ENCODE assay signal across 24 mouse cellular contexts in genomic region chr15:80044249-80044648, GRCm38 (mm10). TPM values are rescaled to one million over a fixed set of nuclear protein-coding genes. Genes with fewer than 3 reads are reported as not detected.
DNase-seq lines count a peak whose midpoint lies in the region; ATAC-seq and TF ChIP-seq lines count a peak whose summit lies in the region.
"Had no signal": no experiment of that assay in that cellular context is flagged by ENCODE, and none has a peak within 500 bp of the region (broad histone marks: within the 10 kb centered on the region; RNA-seq: fewer than 3 reads in every experiment).

No protein-coding gene starts in this region.

- no peak overlapping the region for H3K4me2 ChIP-seq in CH12.LX (ENCODE audit: insufficient read depth, low read depth, poor library complexity, severe bottlenecking)
- H3K4me2 ChIP-seq in kidney, embryonic 16.5 days (replicated peaks; ENCODE audit: low read depth, low read length) = no peak overlapping the region

- ATAC-seq in kidney, embryonic 16.5 days (ENCODE audit: low FRiP score, low TSS enrichment) = no peak
- ATAC-seq: activated CD4-positive, CD25-positive, alpha-beta regulatory T cell, adult 4 months; CD4-positive, CD25-positive, alpha-beta regulatory T cell, adult 4 months; Patski had no signal

- H3K27me3 ChIP-seq in testis, adult 2 months (ENCODE audit: control insufficient read depth, insufficient read depth, low read length) = no peaks in the 10 kb centered on the region
- H3K27me3 ChIP-seq in CH12.LX (replicated peaks) = peaks cover 63% of the 10 kb centered on the region
- H3K27me3 ChIP-seq in MEL (ENCODE audit: control insufficient read depth in 1 of 2, insufficient read depth in 2 of 2, low read length in 2 of 2) = no peaks in the 10 kb centered on the region
- no peaks in the 10 kb centered on the region for H3K27me3 ChIP-seq in kidney, embryonic 16.5 days (ENCODE audit: insufficient read depth, low read length)
- H3K27me3 ChIP-seq: Patski had no signal

- H3K27ac ChIP-seq in testis, adult 2 months (ENCODE audit: control insufficient read depth, insufficient read depth, low read depth, low read length) = no peak overlapping the region
- H3K27ac ChIP-seq in CH12.LX (ENCODE audit: insufficient read depth, low read depth) (no peak overlapping the region), ES-E14 (ENCODE audit: insufficient read depth, low read depth, low read length, poor library complexity, severe bottlenecking) (no peak overlapping the region), MEL (ENCODE audit: control insufficient read depth, low read depth, low read length) (no peak overlapping the region)
- H3K27ac ChIP-seq in kidney, embryonic 16.5 days (ENCODE audit: low read length) = no peak overlapping the region

- in situ Hi-C loops in CH12.LX (cut with MboI; ENCODE audit: low pct_ligation_motif_present, low pct_unique_long_range_greater_than_20kb, low sequenced_read_pairs) = no loop called here
- in situ Hi-C loops in ES-E14 (cut with MboI; ENCODE audit: low sequenced_read_pairs in 2 of 2, unreplicated experiment in 2 of 2) = no loop called here

- TF ChIP-seq POLR2A in testis, adult 2 months (IDR thresholded peaks at IDR 0.05; ENCODE audit: control insufficient read depth, low read depth, low read length) = no peak
- no peak for TF ChIP-seq POLR2A in CH12.LX (IDR thresholded peaks at IDR 0.05; ENCODE audit: low read depth, low read length)
- TF ChIP-seq POLR2A in MEL (IDR thresholded peaks at IDR 0.05; ENCODE audit: control insufficient read depth in 1 of 2, insufficient read depth in 1 of 2, low read depth in 1 of 2, low read length in 2 of 2, poor library complexity in 1 of 2) = no peak

- no peak for TF ChIP-seq CTCF in testis, adult 2 months (IDR thresholded peaks at IDR 0.05; ENCODE audit: control insufficient read depth, insufficient read depth, insufficient replicate concordance, low read depth, low read length)
- no peak for TF ChIP-seq CTCF in CH12.LX (conservative IDR thresholded peaks at IDR 0.05 in 1 of 2, IDR thresholded peaks at IDR 0.05 in 1 of 2; ENCODE audit: low read depth in 2 of 2, low read length in 2 of 2)
- no peak for TF ChIP-seq CTCF in MEL (IDR thresholded peaks at IDR 0.05 in 2 of 3, conservative IDR thresholded peaks at IDR 0.05 in 1 of 3; ENCODE audit: control insufficient read depth in 1 of 3, insufficient read depth in 1 of 3, low read depth in 2 of 3, low read length in 3 of 3, poor library complexity in 1 of 3, severe bottlenecking in 1 of 3)

- H3K4me3 ChIP-seq in testis, adult 2 months (ENCODE audit: control insufficient read depth, low read depth, low read length) = peak overlapping the region; percentile 23
- no peak overlapping the region for H3K4me3 ChIP-seq in CH12.LX (replicated peaks in 1 of 3; ENCODE audit: low read depth in 2 of 3, low read length in 2 of 3, poor library complexity in 1 of 3)
- H3K4me3 ChIP-seq in ES-E14 (ENCODE audit: insufficient read depth in 1 of 2, low read depth in 1 of 2, low read length in 2 of 2, poor library complexity in 1 of 2, severe bottlenecking in 1 of 2) = no peak overlapping the region
- H3K4me3 ChIP-seq in MEL (ENCODE audit: control insufficient read depth in 1 of 2, insufficient read depth in 1 of 2, low read depth in 2 of 2, low read length in 2 of 2) = no peak overlapping the region
- H3K4me3 ChIP-seq in kidney, embryonic 16.5 days (ENCODE audit: low read length) = no peak overlapping the region

- H3K79me2 ChIP-seq in CH12.LX (replicated peaks; ENCODE audit: control insufficient read depth, extremely low read depth, insufficient read depth, poor library complexity, severe bottlenecking) (no peaks in the 10 kb centered on the region), MEL (ENCODE audit: control insufficient read depth, insufficient read depth, low read length, poor library complexity) (no peaks in the 10 kb centered on the region)

- peaks cover 20% of the 10 kb centered on the region for H3K9me3 ChIP-seq in CH12.LX (replicated peaks; ENCODE audit: low read length)
- no peaks in the 10 kb centered on the region for H3K9me3 ChIP-seq in ES-E14 (ENCODE audit: control insufficient read depth, insufficient read depth, low read depth, low read length)
- no peaks in the 10 kb centered on the region for H3K9me3 ChIP-seq in MEL (replicated peaks; ENCODE audit: insufficient read depth, low read length)
- H3K9me3 ChIP-seq in kidney, embryonic 16.5 days (ENCODE audit: low read length) = peaks cover 5% of the 10 kb centered on the region; the same call in 1 of the 2 replicates

- 83% methylated on average over 10 of the region's 10 CpGs for WGBS in kidney, embryonic 16.5 days

- no peak overlapping the region for H3K9ac ChIP-seq in CH12.LX (ENCODE audit: insufficient read depth, low read depth)
- no peak overlapping the region for H3K9ac ChIP-seq in ES-E14 (ENCODE audit: insufficient read depth, low read depth, low read length, poor library complexity, severe bottlenecking)
- H3K9ac ChIP-seq in MEL (ENCODE audit: control insufficient read depth, low read depth, low read length, poor library complexity, severe bottlenecking) = no peak overlapping the region
- no peak overlapping the region for H3K9ac ChIP-seq in kidney, embryonic 16.5 days (replicated peaks; ENCODE audit: low read length)

- no peak for TF ChIP-seq EP300 in CH12.LX (IDR thresholded peaks at IDR 0.05; ENCODE audit: low read length)
- no peak for TF ChIP-seq EP300 in MEL (IDR thresholded peaks at IDR 0.05; ENCODE audit: low read depth in 1 of 2, low read length in 2 of 2)

- intact Hi-C loops in left cerebral cortex, postnatal 10 days (cut with DNase I) = no loop called here

- dilution Hi-C loops in CH12.LX (cut with MboI; ENCODE audit: extremely low pct_ligation_motif_present, extremely low pct_unique_long_range_greater_than_20kb, low sequenced_read_pairs) = no loop called here

- no peak for DNase-seq in testis, postnatal 14 days (ENCODE audit: low spot score)
- DNase-seq in CH12.LX (ENCODE audit: extremely low read depth) = no peak
- no peak for DNase-seq in ES-E14 (ENCODE audit: low read depth, low spot score)
- DNase-seq in MEL (ENCODE audit: low read depth, low spot score) = no peak
- no peak for DNase-seq in left cerebral cortex, postnatal 10 days (ENCODE audit: extremely low spot score in 1 of 2, low spot score in 2 of 2)
- no peak for DNase-seq in kidney, adult 18-20 months
- DNase-seq: adrenal gland, adult 2 months; adrenal gland, adult 8-10 months; adrenal gland, postnatal 10 days; adrenal gland, postnatal 14 days; adrenal gland, postnatal 25 days; adrenal gland, postnatal 36 days; B cell, adult 2 months; cerebellum, adult 11 months; cerebellum, adult 11-12 months; cerebellum, adult 18-20 months; cerebellum, adult 2 months; cerebellum, adult 8-10 months had no signal

- H3K36me3 ChIP-seq in testis, adult 2 months (ENCODE audit: control insufficient read depth, insufficient read depth, low read length) = no peaks in the 10 kb centered on the region
- H3K36me3 ChIP-seq in CH12.LX (replicated peaks in 1 of 2; ENCODE audit: control insufficient read depth in 1 of 2, insufficient read depth in 1 of 2, low read length in 1 of 2) = no peaks in the 10 kb centered on the region
- H3K36me3 ChIP-seq in ES-E14 (ENCODE audit: control insufficient read depth, insufficient read depth, low read length, poor library complexity, severe bottlenecking) = no peaks in the 10 kb centered on the region
- H3K36me3 ChIP-seq in MEL (ENCODE audit: control insufficient read depth in 1 of 2, insufficient read depth in 2 of 2, low read length in 2 of 2) = peaks cover 0 to 16% of the 10 kb centered on the region in 2 experiments; a peak in 2 of 4 replicates
- H3K36me3 ChIP-seq in kidney, embryonic 16.5 days (ENCODE audit: insufficient read depth, low read length) = no peaks in the 10 kb centered on the region
- H3K36me3 ChIP-seq: G1E had no signal

- no peaks in the 10 kb centered on the region for H3K4me1 ChIP-seq in testis, adult 2 months (ENCODE audit: control insufficient read depth, insufficient read depth, low read length)
- H3K4me1 ChIP-seq in CH12.LX (ENCODE audit: control insufficient read depth in 1 of 2, insufficient read depth in 2 of 2) (peaks cover 0 to 4% of the 10 kb centered on the region in 2 experiments; a peak in 1 of 4 replicates), ES-E14 (ENCODE audit: control insufficient read depth in 2 of 2, insufficient read depth in 2 of 2, low read length in 2 of 2, poor library complexity in 1 of 2) (no peaks in the 10 kb centered on the region), MEL (ENCODE audit: control insufficient read depth in 1 of 2, insufficient read depth in 2 of 2, low read length in 2 of 2) (peaks cover 10 to 21% of the 10 kb centered on the region in 2 experiments)
- H3K4me1 ChIP-seq in kidney, embryonic 16.5 days (ENCODE audit: insufficient read depth, low read length) = no peaks in the 10 kb centered on the region

- no peak for TF ChIP-seq RAD21 in CH12.LX (IDR thresholded peaks at IDR 0.05; ENCODE audit: low read depth, low read length)
- TF ChIP-seq RAD21 in MEL (IDR thresholded peaks at IDR 0.05; ENCODE audit: low read depth, low read length) = no peak

RNA-seq across cellular contexts. Expression of gene Pdgfb, which starts 29.5 kb away (rescaled TPM):
- 1.6 and 1.9 TPM in 2 replicates for polyA plus RNA-seq in testis, adult 2 months (2012; rRNA removed)
- not detected in 2 replicates for total RNA-seq in CH12.LX (2012; rRNA removed)
- total RNA-seq in CH12.LX (2014; rRNA removed) = not detected in 2 replicates
- polyA plus RNA-seq in CH12.LX (2012; ENCODE audit: insufficient read length, low read depth) = not detected in 2 replicates
- total RNA-seq in ES-E14 (2012; rRNA removed) = 9.5 and 12.1 TPM in 2 replicates
- total RNA-seq in MEL (2012; rRNA removed) = 0.23 and 0.26 TPM in 2 replicates
- under 1 TPM in 1 of 2 experiments, not detected in 1; 0.72 TPM for polyA plus RNA-seq in MEL (2012; ENCODE audit: insufficient read depth in 1 of 2, insufficient read length in 2 of 2, low read depth in 1 of 2, low replicate concordance in 2 of 2, missing spikeins in 1 of 2)
- total RNA-seq in left cerebral cortex, postnatal 10 days (2021) = 10 to 100 TPM; 42.6 to 43.4 TPM
- 4.3 and 6.2 TPM in 2 replicates for polyA plus RNA-seq in kidney, embryonic 16.5 days (2015; fragmentation: Nextera tagmentation; extraction: Ambion mirVana)
- polyA plus RNA-seq: G1E had no signal

RNA-seq across cellular contexts. Expression of gene Syngr1, which starts 46.9 kb away (rescaled TPM):
- polyA plus RNA-seq in testis, adult 2 months (2012; rRNA removed) = 7.9 and 8.5 TPM in 2 replicates
- total RNA-seq in CH12.LX (2012; rRNA removed) (10.7 and 14.8 TPM in 2 replicates), CH12.LX (2014; rRNA removed) (6.0 and 9.7 TPM in 2 replicates), ES-E14 (2012; rRNA removed) (78.8 and 105 TPM in 2 replicates), MEL (2012; rRNA removed) (93.7 and 105 TPM in 2 replicates)
- polyA plus RNA-seq in CH12.LX (2012; ENCODE audit: insufficient read length, low read depth) (7.0 and 11.3 TPM in 2 replicates), MEL (2012; ENCODE audit: insufficient read depth in 1 of 2, insufficient read length in 2 of 2, low read depth in 1 of 2, low replicate concordance in 2 of 2, missing spikeins in 1 of 2) (100 to 1,000 TPM in 1 of 2 experiments, not detected in 1; 115 TPM)
- 100 to 1,000 TPM; 430 to 441 TPM for total RNA-seq in left cerebral cortex, postnatal 10 days (2021)
- 14.3 and 16.0 TPM in 2 replicates for polyA plus RNA-seq in kidney, embryonic 16.5 days (2015; fragmentation: Nextera tagmentation; extraction: Ambion mirVana)

RNA-seq across cellular contexts. Expression of gene Rpl3, which starts 47.4 kb away (rescaled TPM):
- 122 and 154 TPM in 2 replicates for polyA plus RNA-seq in testis, adult 2 months (2012; rRNA removed)
- 3,351 and 3,819 TPM in 2 replicates for total RNA-seq in CH12.LX (2012; rRNA removed)
- 2,106 and 2,198 TPM in 2 replicates for total RNA-seq in CH12.LX (2014; rRNA removed)
- polyA plus RNA-seq in CH12.LX (2012; ENCODE audit: insufficient read length, low read depth) = 2,552 and 2,592 TPM in 2 replicates
- total RNA-seq in ES-E14 (2012; rRNA removed) = 1,661 and 1,803 TPM in 2 replicates
- 1,686 and 1,722 TPM in 2 replicates for total RNA-seq in MEL (2012; rRNA removed)
- 1,000 to 10,000 TPM in 1 of 2 experiments, 100 to 1,000 TPM in 1; 543 to 1,096 TPM for polyA plus RNA-seq in MEL (2012; ENCODE audit: insufficient read depth in 1 of 2, insufficient read length in 2 of 2, low read depth in 1 of 2, low replicate concordance in 2 of 2, missing spikeins in 1 of 2)
- total RNA-seq in left cerebral cortex, postnatal 10 days (2021) = 100 to 1,000 TPM; 520 to 524 TPM
- polyA plus RNA-seq in kidney, embryonic 16.5 days (2015; fragmentation: Nextera tagmentation; extraction: Ambion mirVana) = 981 and 1,131 TPM in 2 replicates
